ENCODE assay signal across 9 mouse cellular contexts in genomic region chr6:15793602-15794345, GRCm38 (mm10).
A peak's percentile ranks its signal among the peaks of the same experiment; 100 is the strongest.
DNase-seq lines count a peak whose midpoint lies in the region; ATAC-seq lines count a peak whose summit lies in the region.
"Had no signal": no experiment of that assay in that cellular context is flagged by ENCODE, and none has a peak within 500 bp of the region (broad histone marks: within the 10 kb centered on the region; RNA-seq: fewer than 3 reads in every experiment).

No protein-coding gene starts in this region.

- H3K9ac ChIP-seq in embryonic facial prominence, embryonic 13.5 days, result no peak overlapping the region
- H3K9ac ChIP-seq: neural tube, embryonic 13.5 days had no signal

- no peaks in the 10 kb centered on the region for H3K27me3 ChIP-seq in embryonic facial prominence, embryonic 13.5 days
- H3K27me3 ChIP-seq in embryonic facial prominence, embryonic 10.5 days (replicated peaks; ENCODE audit: low read depth, poor library complexity, severe bottlenecking), result no peaks in the 10 kb centered on the region
- H3K27me3 ChIP-seq: neural tube, embryonic 13.5 days had no signal

- no peak overlapping the region for H3K4me3 ChIP-seq in embryonic facial prominence, embryonic 13.5 days
- H3K4me3 ChIP-seq in embryonic facial prominence, embryonic 10.5 days, result no peak overlapping the region
- H3K4me3 ChIP-seq: neural tube, embryonic 13.5 days had no signal

- no peak for ATAC-seq in embryonic facial prominence, embryonic 13.5 days (ENCODE audit: insufficient number of reproducible peaks, insufficient read depth, low FRiP score, low TSS enrichment, low read depth)

- no peak for DNase-seq in embryonic facial prominence, embryonic 10.5 days (ENCODE audit: low spot score)
- DNase-seq in adrenal gland, postnatal 14 days, result peak; percentile 80
- DNase-seq in heart, postnatal 25 days (ENCODE audit: low spot score), result peak; percentile 35
- DNase-seq in lung, postnatal 36 days, result peak; percentile 64
- DNase-seq in frontal cortex, postnatal 36 days (ENCODE audit: low spot score in 2 of 2), result no peak
- DNase-seq in cerebellum, adult 18-20 months, result no peak
- DNase-seq in spleen, adult 18-20 months, result no peak

- no peak overlapping the region for H3K4me2 ChIP-seq in embryonic facial prominence, embryonic 13.5 days
- H3K4me2 ChIP-seq: neural tube, embryonic 13.5 days had no signal

- no peaks in the 10 kb centered on the region for H3K36me3 ChIP-seq in embryonic facial prominence, embryonic 13.5 days
- H3K36me3 ChIP-seq in embryonic facial prominence, embryonic 10.5 days (replicated peaks), result no peaks in the 10 kb centered on the region
- H3K36me3 ChIP-seq: neural tube, embryonic 13.5 days had no signal

- intact Hi-C loops in heart, postnatal 25 days (cut with DNase I), result loop anchor here (5.0 kb wide), 2 partner anchors 71 to 121 kb away; partner anchors contain the start of gene Mdfic

- H3K9me3 ChIP-seq in embryonic facial prominence, embryonic 13.5 days, result no peaks in the 10 kb centered on the region
- no peaks in the 10 kb centered on the region for H3K9me3 ChIP-seq in embryonic facial prominence, embryonic 10.5 days
- H3K9me3 ChIP-seq: neural tube, embryonic 13.5 days had no signal

- 71% methylated on average over 8 of the region's 8 CpGs for WGBS in embryonic facial prominence, embryonic 13.5 days
- 79% methylated on average over 8 of the region's 8 CpGs for WGBS in embryonic facial prominence, embryonic 10.5 days

- peaks cover 3% of the 10 kb centered on the region; the same call in 1 of the 2 replicates for H3K4me1 ChIP-seq in embryonic facial prominence, embryonic 13.5 days
- H3K4me1 ChIP-seq in embryonic facial prominence, embryonic 10.5 days, result peaks cover 24% of the 10 kb centered on the region

- H3K27ac ChIP-seq in embryonic facial prominence, embryonic 13.5 days, result 0 out of 2 replicates have a peak overlapping the region, but pooled peaks have one; percentile 1
- H3K27ac ChIP-seq in embryonic facial prominence, embryonic 10.5 days (replicated peaks), result no peak overlapping the region
- H3K27ac ChIP-seq: neural tube, embryonic 13.5 days had no signal

Comparison
In these comparisons a context has a peak if more than half of its experiments do, and no peak if none do; other contexts are left out.
1. DNase-seq: peak in adrenal gland, postnatal 14 days (single experiment), heart, postnatal 25 days (single experiment) and lung, postnatal 36 days (single experiment); none in embryonic facial prominence, embryonic 10.5 days (single experiment), frontal cortex, postnatal 36 days (0 of 2), cerebellum, adult 18-20 months (0 of 2) and spleen, adult 18-20 months (0 of 2).